Mouse (Mus musculus) limb, embryonic 13.5 days (tissue): ENCODE measurements at regions not wholly inside any gene's neighbourhood (a gene's known extent, or its start where the extent isn't known, plus 50 kb on each side); places are given as distances from the start of the nearest gene placed in this dataset.

Experiments
- ATAC-seq: fragments of 200-750 bp; cut with Nextera tagmentation; 2 replicates; pipeline ENCODE4 v1.8.0; 2017; ENCODE audit warnings: low read depth, moderate number of reproducible peaks, moderate TSS enrichment; ENCODE audit not compliant: low FRiP score
- H3K27ac ChIP-seq: fragments of 300-500 bp; sonication (generic); 2 replicates; pipeline ENCODE4 v1.5.1; 2015; ENCODE audit warnings: inconsistent platforms, mild to moderate bottlenecking, moderate library complexity
- H3K27me3 ChIP-seq: fragments of 300-500 bp; sonication (generic); 2 replicates; pipeline ENCODE4 v1.6.1; 2015; ENCODE audit warnings: mild to moderate bottlenecking, inconsistent platforms
- H3K36me3 ChIP-seq: fragments of 300-500 bp; sonication (generic); 2 replicates; pipeline ENCODE4 v1.6.1; 2015; ENCODE audit warnings: inconsistent platforms, mild to moderate bottlenecking, moderate library complexity
- H3K4me1 ChIP-seq: fragments of 300-500 bp; sonication (generic); 2 replicates; pipeline ENCODE4 v1.6.1; 2015; ENCODE audit warnings: inconsistent platforms
- H3K4me2 ChIP-seq: fragments of 300-500 bp; sonication (generic); replicated peaks from 2 replicates; pipeline ENCODE4 v1.6.1; 2015; ENCODE audit warnings: inconsistent platforms, mild to moderate bottlenecking, moderate library complexity
- H3K4me3 ChIP-seq: fragments of 300-500 bp; sonication (generic); 2 replicates; pipeline ENCODE4 v1.5.1; 2015; ENCODE audit warnings: moderate library complexity, mild to moderate bottlenecking, inconsistent platforms
- H3K9ac ChIP-seq: fragments of 300-500 bp; sonication (generic); 2 replicates; pipeline ENCODE4 v1.6.1; 2015; ENCODE audit warnings: mild to moderate bottlenecking, inconsistent platforms
- H3K9me3 ChIP-seq: fragments of 300-500 bp; sonication (generic); 2 replicates; pipeline ENCODE4 v1.6.1; 2016; ENCODE audit warnings: inconsistent platforms
- WGBS: fragments of 180-500 bp; shearing (Covaris S2); methylation state at CpG from one replicate; pipeline ENCODE4 v1.1.7; 2015; 5-methylcytosine and 5-hydroxymethylcytosine counted together

- 72% methylated on average over 3 of the region's 3 CpGs for WGBS
- Histone ChIP-seq H3K4me1 (no peaks in the 10 kb centered on the region), H3K9me3 (no peaks in the 10 kb centered on the region), H3K27me3 (no peaks in the 10 kb centered on the region), H3K4me2 (no peak overlapping the region), H3K36me3 (no peaks in the 10 kb centered on the region), H3K27ac (no peak overlapping the region), H3K4me3 (no peak overlapping the region), H3K9ac (no peak overlapping the region)
- no peak for ATAC-seq
These were observed 56.0 kb downstream of the Pttg1 start for GRCm38 (mm10) chr11:43370025-43370424.

- no peaks in the 10 kb centered on the region for H3K9me3 ChIP-seq
- WGBS: 81% methylated on average over 1 of the region's 1 CpGs
- H3K27ac ChIP-seq: no peak overlapping the region
- H3K4me2 ChIP-seq: no peak overlapping the region
- no peak overlapping the region for H3K4me3 ChIP-seq
- ATAC-seq: no peak
- no peaks in the 10 kb centered on the region for H3K36me3 ChIP-seq
- H3K27me3 ChIP-seq: no peaks in the 10 kb centered on the region
- no peak overlapping the region for H3K9ac ChIP-seq
- H3K4me1 ChIP-seq: no peaks in the 10 kb centered on the region
These were observed 57.7 kb downstream of the Pttg1 start for GRCm38 (mm10) chr11:43368346-43368745.

GRCm38 (mm10) chr11:43361858-43362257 lies 64.2 kb downstream of the Pttg1 start:
- ATAC-seq: no peak
- H3K9me3 ChIP-seq: no peaks in the 10 kb centered on the region
- no peak overlapping the region for H3K27ac ChIP-seq
- no peaks in the 10 kb centered on the region for H3K27me3 ChIP-seq
- WGBS: 63% methylated on average over 13 of the region's 13 CpGs
- no peak overlapping the region for H3K4me3 ChIP-seq
- H3K9ac ChIP-seq: no peak overlapping the region
- H3K4me1 ChIP-seq: no peaks in the 10 kb centered on the region; the same call in 1 of the 2 replicates
- H3K4me2 ChIP-seq: no peak overlapping the region
- H3K36me3 ChIP-seq: no peaks in the 10 kb centered on the region

- H3K4me3 ChIP-seq: no peak overlapping the region
- WGBS: 74% methylated on average over 13 of the region's 13 CpGs
- H3K4me2 ChIP-seq: no peak overlapping the region
- no peaks in the 10 kb centered on the region; the same call in 1 of the 2 replicates for H3K4me1 ChIP-seq
- H3K9ac ChIP-seq: no peak overlapping the region
- H3K27me3 ChIP-seq: no peaks in the 10 kb centered on the region
- no peak overlapping the region for H3K27ac ChIP-seq
- no peaks in the 10 kb centered on the region for H3K36me3 ChIP-seq
- H3K9me3 ChIP-seq: no peaks in the 10 kb centered on the region
- ATAC-seq: 0 out of 2 replicates have a peak, but pooled peaks have one; percentile 15
These were observed 67.4 kb downstream of the Pttg1 start for GRCm38 (mm10) chr11:43358390-43359291.

GRCm38 (mm10) chr11:43353602-43354001 lies 72.4 kb downstream of the Pttg1 start:
- Histone ChIP-seq H3K27ac (no peak overlapping the region), H3K4me2 (no peak overlapping the region), H3K9me3 (no peaks in the 10 kb centered on the region), H3K4me3 (no peak overlapping the region), H3K9ac (no peak overlapping the region), H3K4me1 (no peaks in the 10 kb centered on the region), H3K27me3 (no peaks in the 10 kb centered on the region), H3K36me3 (no peaks in the 10 kb centered on the region)
- WGBS: 81% methylated on average over 4 of the region's 4 CpGs
- ATAC-seq: no peak

GRCm38 (mm10) chr11:43353030-43353429 lies 73.0 kb downstream of the Pttg1 start:
- H3K27ac ChIP-seq: no peak overlapping the region
- H3K27me3 ChIP-seq: no peaks in the 10 kb centered on the region
- 93% methylated on average over 1 of the region's 1 CpGs for WGBS
- no peaks in the 10 kb centered on the region for H3K36me3 ChIP-seq
- no peak overlapping the region for H3K4me3 ChIP-seq
- H3K4me1 ChIP-seq: no peaks in the 10 kb centered on the region
- H3K4me2 ChIP-seq: no peak overlapping the region
- no peaks in the 10 kb centered on the region for H3K9me3 ChIP-seq
- no peak overlapping the region for H3K9ac ChIP-seq
- ATAC-seq: no peak

GRCm38 (mm10) chr11:43351818-43352217 lies 74.2 kb downstream of the Pttg1 start:
- Histone ChIP-seq H3K27ac (no peak overlapping the region), H3K4me1 (no peaks in the 10 kb centered on the region), H3K4me3 (no peak overlapping the region), H3K27me3 (no peaks in the 10 kb centered on the region), H3K9ac (no peak overlapping the region), H3K4me2 (no peak overlapping the region), H3K36me3 (no peaks in the 10 kb centered on the region), H3K9me3 (no peaks in the 10 kb centered on the region)
- no peak for ATAC-seq
- 54% methylated on average over 2 of the region's 2 CpGs for WGBS

- no peak overlapping the region for H3K4me2 ChIP-seq
- ATAC-seq: no peak
These were observed 74.7 kb downstream of the Pttg1 start for GRCm38 (mm10) chr11:43351348-43351747.

GRCm38 (mm10) chr11:43350242-43350641 lies 75.8 kb downstream of the Pttg1 start:
- no peak overlapping the region for H3K4me2 ChIP-seq
- H3K4me1 ChIP-seq: no peaks in the 10 kb centered on the region
- H3K27ac ChIP-seq: no peak overlapping the region
- ATAC-seq: no peak
- 62% methylated on average over 3 of the region's 3 CpGs for WGBS
- H3K4me3 ChIP-seq: no peak overlapping the region
- no peaks in the 10 kb centered on the region for H3K9me3 ChIP-seq
- H3K36me3 ChIP-seq: no peaks in the 10 kb centered on the region
- H3K27me3 ChIP-seq: no peaks in the 10 kb centered on the region
- H3K9ac ChIP-seq: no peak overlapping the region

More at GRCm38 (mm10) chr11:43351348-43351747, 74.7 kb downstream of the Pttg1 start:
- no peaks in the 10 kb centered on the region for H3K27me3 ChIP-seq
- no peaks in the 10 kb centered on the region for H3K4me1 ChIP-seq
- 84% methylated on average over 2 of the region's 2 CpGs for WGBS
- H3K9ac ChIP-seq: no peak overlapping the region
- H3K27ac ChIP-seq: no peak overlapping the region
- no peaks in the 10 kb centered on the region for H3K9me3 ChIP-seq
- no peaks in the 10 kb centered on the region for H3K36me3 ChIP-seq
- H3K4me3 ChIP-seq: no peak overlapping the region

- ATAC-seq: no peak
- Histone ChIP-seq H3K27me3 (0 out of 2 replicates have a peak, but pooled peaks cover 4% of the 10 kb centered on the region), H3K27ac (no peak overlapping the region), H3K36me3 (no peaks in the 10 kb centered on the region), H3K4me1 (no peaks in the 10 kb centered on the region), H3K9me3 (no peaks in the 10 kb centered on the region), H3K9ac (no peak overlapping the region), H3K4me2 (no peak overlapping the region), H3K4me3 (no peak overlapping the region)
- WGBS: 50% methylated on average over 7 of the region's 7 CpGs
These were observed 76.5 kb downstream of the Pttg1 start for GRCm38 (mm10) chr11:43349564-43349963.

- Histone ChIP-seq H3K4me3 (no peak overlapping the region), H3K4me2 (no peak overlapping the region), H3K9me3 (no peaks in the 10 kb centered on the region), H3K27me3 (0 out of 2 replicates have a peak, but pooled peaks cover 9% of the 10 kb centered on the region), H3K27ac (no peak overlapping the region), H3K4me1 (no peaks in the 10 kb centered on the region), H3K9ac (no peak overlapping the region), H3K36me3 (no peaks in the 10 kb centered on the region)
- no peak for ATAC-seq
- 20% methylated on average over 4 of the region's 4 CpGs for WGBS
These were observed 77.5 kb downstream of the Pttg1 start for GRCm38 (mm10) chr11:43348571-43348970.

- Histone ChIP-seq H3K36me3 (no peaks in the 10 kb centered on the region), H3K27ac (no peak overlapping the region), H3K4me2 (no peak overlapping the region), H3K9me3 (no peaks in the 10 kb centered on the region), H3K4me3 (no peak overlapping the region), H3K9ac (no peak overlapping the region), H3K27me3 (0 out of 2 replicates have a peak, but pooled peaks cover 9% of the 10 kb centered on the region), H3K4me1 (no peaks in the 10 kb centered on the region)
- no peak for ATAC-seq
- WGBS: 94% methylated on average over 9 of the region's 9 CpGs
These were observed 79.6 kb downstream of the Pttg1 start for GRCm38 (mm10) chr11:43346489-43346888.
